Mouse (Mus musculus) olfactory bulb, adult 2 months (tissue): ENCODE data around the gene Adam8.

Source experiments
- CTCF ChIP-seq: fragments of 200-500 bp; IDR thresholded peaks from 2 replicates; pipeline ENCODE4 v1.5.1; 2012; ENCODE audit warnings: low read depth, mild to moderate bottlenecking, low read length, moderate library complexity; ENCODE audit not compliant: insufficient read depth
- POLR2A ChIP-seq: fragments of 200-500 bp; IDR thresholded peaks from 2 replicates; pipeline ENCODE4 v1.6.1; 2012; ENCODE audit warnings: mild to moderate bottlenecking, low read depth, low read length, moderate library complexity; ENCODE audit not compliant: insufficient read depth

GRCm38 (mm10) chr7:140037171-140037555 lies 44.8 kb upstream of the Adam8 start:
- TF ChIP-seq CTCF (no peak), POLR2A (no peak)
